Mouse (Mus musculus) limb, embryonic 10.5 days (tissue): ENCODE results near the gene Rftn1. TPM values are rescaled to one million over a fixed set of nuclear protein-coding genes. Genes with fewer than 3 reads are reported as not detected.

Experiments used
- DNase-seq: peaks from one replicate; pipeline ENCODE4 v3.0.0-alpha.2; 2017; ENCODE audit warnings: low spot score
- H3K27ac ChIP-seq: fragments of 300-500 bp; sonication (generic); 2 replicates; pipeline ENCODE4 v1.5.1; 2016; ENCODE audit warnings: mild to moderate bottlenecking
- H3K27me3 ChIP-seq: fragments of 300-500 bp; sonication (generic); 2 replicates; pipeline ENCODE4 v1.6.1; 2016; ENCODE audit warnings: low read depth, mild to moderate bottlenecking; ENCODE audit not compliant: poor library complexity, severe bottlenecking
- H3K36me3 ChIP-seq: fragments of 300-500 bp; sonication (generic); 2 replicates; pipeline ENCODE4 v1.6.1; 2016; ENCODE audit warnings: mild to moderate bottlenecking, moderate library complexity
- H3K4me1 ChIP-seq: fragments of 300-500 bp; sonication (generic); 2 replicates; pipeline ENCODE4 v1.6.1; 2016
- H3K4me3 ChIP-seq: fragments of 300-500 bp; sonication (generic); 2 replicates; pipeline ENCODE4 v1.5.1; 2016; ENCODE audit warnings: mild to moderate bottlenecking, moderate library complexity
- H3K9me3 ChIP-seq: fragments of 300-500 bp; sonication (generic); replicated peaks from 2 replicates; pipeline ENCODE4 v1.6.1; 2016; ENCODE audit warnings: mild to moderate bottlenecking
- WGBS: fragments of 180-500 bp; shearing (Covaris S2); methylation state at CpG from one replicate; pipeline ENCODE4 v1.1.7; 2016; 5-methylcytosine and 5-hydroxymethylcytosine counted together
- polyA plus RNA-seq: library from polyadenylated mRNA; unstranded; fragments of >200 nt; fragmentation: Nextera tagmentation; extraction: Ambion mirVana; gene quantifications from 2 replicates; pipeline ENCODE4 v1.2.1, GENCODE M21; 2016

The Rftn1 gene
- polyA plus RNA-seq, 1 experiment from 2014 or later, result 7.2 TPM

GRCm38 (mm10) chr17:50106811-50107210 lies 83.7 kb downstream of the Rftn1 start:
- Histone ChIP-seq H3K27ac (no peak overlapping the region), H3K4me3 (no peak overlapping the region), H3K36me3 (no peaks in the 10 kb centered on the region), H3K27me3 (no peaks in the 10 kb centered on the region), H3K9me3 (no peaks in the 10 kb centered on the region), H3K4me1 (no peaks in the 10 kb centered on the region)
- 97% methylated on average over 10 of the region's 10 CpGs for WGBS
- DNase-seq, result no peak

GRCm38 (mm10) chr17:50104131-50104530 lies 86.3 kb downstream of the Rftn1 start:
- Histone ChIP-seq H3K27me3 (no peaks in the 10 kb centered on the region), H3K4me1 (0 out of 2 replicates have a peak, but pooled peaks cover 5% of the 10 kb centered on the region), H3K36me3 (no peaks in the 10 kb centered on the region), H3K27ac (no peak overlapping the region), H3K4me3 (no peak overlapping the region), H3K9me3 (no peaks in the 10 kb centered on the region)
- DNase-seq, result no peak
- WGBS, result 90% methylated on average over 3 of the region's 3 CpGs

- Histone ChIP-seq H3K4me1 (0 out of 2 replicates have a peak, but pooled peaks cover 5% of the 10 kb centered on the region), H3K36me3 (no peaks in the 10 kb centered on the region), H3K9me3 (no peaks in the 10 kb centered on the region), H3K27ac (no peak overlapping the region), H3K4me3 (no peak overlapping the region), H3K27me3 (no peaks in the 10 kb centered on the region)
- no peak for DNase-seq
- WGBS, result 97% methylated on average over 3 of the region's 3 CpGs
Observed at GRCm38 (mm10) chr17:50101416-50101815, 89.1 kb downstream of the Rftn1 start.

GRCm38 (mm10) chr17:50100070-50100469 lies 90.4 kb downstream of the Rftn1 start:
- 78% methylated on average over 12 of the region's 12 CpGs for WGBS
- Histone ChIP-seq H3K27ac (no peak overlapping the region), H3K9me3 (no peaks in the 10 kb centered on the region), H3K36me3 (no peaks in the 10 kb centered on the region), H3K4me1 (0 out of 2 replicates have a peak, but pooled peaks cover 5% of the 10 kb centered on the region), H3K27me3 (no peaks in the 10 kb centered on the region), H3K4me3 (no peak overlapping the region)
- no peak for DNase-seq

- 0 out of 2 replicates have a peak, but pooled peaks cover 5% of the 10 kb centered on the region for H3K4me1 ChIP-seq
- no peak for DNase-seq
- no peak overlapping the region for H3K4me3 ChIP-seq
- no peaks in the 10 kb centered on the region for H3K36me3 ChIP-seq
- no peak overlapping the region for H3K27ac ChIP-seq
- H3K9me3 ChIP-seq, result no peaks in the 10 kb centered on the region
- no peaks in the 10 kb centered on the region for H3K27me3 ChIP-seq
- WGBS, result 81% methylated on average over 8 of the region's 8 CpGs
Observed at GRCm38 (mm10) chr17:50099378-50099777, 91.1 kb downstream of the Rftn1 start.

GRCm38 (mm10) chr17:50098297-50098696 lies 92.2 kb downstream of the Rftn1 start:
- H3K36me3 ChIP-seq, result no peaks in the 10 kb centered on the region
- H3K4me1 ChIP-seq, result 0 out of 2 replicates have a peak, but pooled peaks cover 5% of the 10 kb centered on the region
- no peaks in the 10 kb centered on the region for H3K27me3 ChIP-seq
- 93% methylated on average over 6 of the region's 6 CpGs for WGBS
- H3K9me3 ChIP-seq, result no peaks in the 10 kb centered on the region
- no peak overlapping the region for H3K4me3 ChIP-seq
- H3K27ac ChIP-seq, result no peak overlapping the region
- DNase-seq, result no peak

- no peak overlapping the region for H3K4me3 ChIP-seq
- H3K36me3 ChIP-seq, result no peaks in the 10 kb centered on the region
- 93% methylated on average over 5 of the region's 5 CpGs for WGBS
- no peak for DNase-seq
- H3K4me1 ChIP-seq, result 0 out of 2 replicates have a peak, but pooled peaks cover 5% of the 10 kb centered on the region
- no peaks in the 10 kb centered on the region for H3K9me3 ChIP-seq
- H3K27me3 ChIP-seq, result no peaks in the 10 kb centered on the region
- no peak overlapping the region for H3K27ac ChIP-seq
Observed at GRCm38 (mm10) chr17:50097831-50098230, 92.6 kb downstream of the Rftn1 start.

- DNase-seq, result no peak
- Histone ChIP-seq H3K4me1 (0 out of 2 replicates have a peak, but pooled peaks cover 9% of the 10 kb centered on the region), H3K9me3 (no peaks in the 10 kb centered on the region), H3K36me3 (no peaks in the 10 kb centered on the region), H3K27me3 (no peaks in the 10 kb centered on the region), H3K4me3 (no peak overlapping the region), H3K27ac (no peak overlapping the region)
- WGBS, result 97% methylated on average over 4 of the region's 4 CpGs
Observed at GRCm38 (mm10) chr17:50096305-50096704, 94.2 kb downstream of the Rftn1 start.

GRCm38 (mm10) chr17:50094596-50094995 lies 95.9 kb downstream of the Rftn1 start:
- Histone ChIP-seq H3K27me3 (no peaks in the 10 kb centered on the region), H3K4me3 (no peak overlapping the region), H3K27ac (no peak overlapping the region), H3K36me3 (no peaks in the 10 kb centered on the region), H3K4me1 (0 out of 2 replicates have a peak, but pooled peaks cover 6% of the 10 kb centered on the region), H3K9me3 (no peaks in the 10 kb centered on the region)
- DNase-seq, result no peak

- Histone ChIP-seq H3K9me3 (no peaks in the 10 kb centered on the region), H3K36me3 (no peaks in the 10 kb centered on the region), H3K27me3 (no peaks in the 10 kb centered on the region), H3K4me1 (0 out of 2 replicates have a peak, but pooled peaks cover 3% of the 10 kb centered on the region), H3K4me3 (no peak overlapping the region), H3K27ac (no peak overlapping the region)
- no peak for DNase-seq
- WGBS, result 91% methylated on average over 5 of the region's 5 CpGs
Observed at GRCm38 (mm10) chr17:50094077-50094476, 96.4 kb downstream of the Rftn1 start.

GRCm38 (mm10) chr17:50093356-50093755 lies 97.1 kb downstream of the Rftn1 start:
- no peak overlapping the region for H3K27ac ChIP-seq
- no peaks in the 10 kb centered on the region for H3K36me3 ChIP-seq
- DNase-seq, result no peak
- 0 out of 2 replicates have a peak, but pooled peaks cover 3% of the 10 kb centered on the region for H3K4me1 ChIP-seq
- H3K27me3 ChIP-seq, result no peaks in the 10 kb centered on the region
- 80% methylated on average over 3 of the region's 3 CpGs for WGBS
- no peak overlapping the region for H3K4me3 ChIP-seq
- H3K9me3 ChIP-seq, result no peaks in the 10 kb centered on the region

- WGBS, result 87% methylated on average over 8 of the region's 8 CpGs
- Histone ChIP-seq H3K27me3 (no peaks in the 10 kb centered on the region), H3K36me3 (no peaks in the 10 kb centered on the region), H3K9me3 (no peaks in the 10 kb centered on the region), H3K27ac (no peak overlapping the region), H3K4me1 (0 out of 2 replicates have a peak, but pooled peaks cover 3% of the 10 kb centered on the region), H3K4me3 (no peak overlapping the region)
- no peak for DNase-seq
Observed at GRCm38 (mm10) chr17:50092848-50093247, 97.6 kb downstream of the Rftn1 start.

- DNase-seq, result no peak
- Histone ChIP-seq H3K27me3 (no peaks in the 10 kb centered on the region), H3K36me3 (no peaks in the 10 kb centered on the region), H3K4me3 (no peak overlapping the region), H3K27ac (no peak overlapping the region), H3K9me3 (no peaks in the 10 kb centered on the region), H3K4me1 (0 out of 2 replicates have a peak, but pooled peaks cover 3% of the 10 kb centered on the region)
- 55% methylated on average over 6 of the region's 6 CpGs for WGBS
Observed at GRCm38 (mm10) chr17:50091829-50092228, 98.6 kb downstream of the Rftn1 start.

- no peak for DNase-seq
- H3K4me3 ChIP-seq, result no peak overlapping the region
- 0 out of 2 replicates have a peak, but pooled peaks cover 3% of the 10 kb centered on the region for H3K4me1 ChIP-seq
- no peaks in the 10 kb centered on the region for H3K9me3 ChIP-seq
- no peaks in the 10 kb centered on the region for H3K27me3 ChIP-seq
- WGBS, result 94% methylated on average over 8 of the region's 8 CpGs
- H3K36me3 ChIP-seq, result no peaks in the 10 kb centered on the region
- no peak overlapping the region for H3K27ac ChIP-seq
Observed at GRCm38 (mm10) chr17:50089725-50090124, 100.7 kb downstream of the Rftn1 start.
